Comparison of ENCODE assay signal across 26 mouse cellular contexts in genomic region chr19:27243527-27243926, GRCm38 (mm10). TPM values are rescaled to one million over a fixed set of nuclear protein-coding genes. Genes with fewer than 3 reads are reported as not detected.
DNase-seq lines count a peak whose midpoint lies in the region; ATAC-seq lines count a peak whose summit lies in the region.
"Had no signal": no experiment of that assay in that cellular context is flagged by ENCODE, and none has a peak within 500 bp of the region (broad histone marks: within the 10 kb centered on the region; RNA-seq: fewer than 3 reads in every experiment).

No protein-coding gene starts in this region.

- H3K4me3 ChIP-seq in heart, embryonic 15.5 days: no peak overlapping the region
- no peak overlapping the region for H3K4me3 ChIP-seq in heart, embryonic 10.5 days
- H3K4me3 ChIP-seq: embryonic facial prominence, embryonic 12.5 days; embryonic facial prominence, embryonic 15.5 days; gastrocnemius, adult 2 months; hindbrain, embryonic 12.5 days; hindbrain, embryonic 15.5 days had no signal

- DNase-seq in cerebellum, postnatal 10 days: peak; percentile 16 to 22
- no peak for DNase-seq in cerebellum, postnatal 14 days
- DNase-seq in heart, adult 9 months (ENCODE audit: low spot score in 2 of 2): no peak
- peak; percentile 33 for DNase-seq in heart, postnatal 4 days
- DNase-seq in heart, embryonic 10.5 days (ENCODE audit: low spot score): no peak
- DNase-seq: adrenal gland, postnatal 10 days; B cell, adult 2 months; cerebellum, adult 11-12 months; cerebellum, adult 8-10 months; cerebellum, postnatal 25 days; forebrain, postnatal 0 days; gastrocnemius, adult 2 months; gastrocnemius, postnatal 14 days; heart, adult 11 months; kidney, adult 2 months had no signal

- peak overlapping the region; percentile 67 for H3K27ac ChIP-seq in heart, embryonic 15.5 days
- H3K27ac ChIP-seq in heart, embryonic 10.5 days: no peak overlapping the region
- H3K27ac ChIP-seq: embryonic facial prominence, embryonic 12.5 days; embryonic facial prominence, embryonic 15.5 days; gastrocnemius, adult 2 months; hindbrain, embryonic 12.5 days; hindbrain, embryonic 15.5 days had no signal

- no peaks in the 10 kb centered on the region for H3K9me3 ChIP-seq in heart, embryonic 15.5 days (replicated peaks)
- H3K9me3 ChIP-seq in heart, embryonic 10.5 days: no peaks in the 10 kb centered on the region
- H3K9me3 ChIP-seq: embryonic facial prominence, embryonic 12.5 days; embryonic facial prominence, embryonic 15.5 days; G1E; hindbrain, embryonic 12.5 days; hindbrain, embryonic 15.5 days had no signal

- H3K4me1 ChIP-seq in heart, embryonic 15.5 days (replicated peaks): peaks cover 12% of the 10 kb centered on the region
- H3K4me1 ChIP-seq in heart, embryonic 10.5 days: no peaks in the 10 kb centered on the region
- H3K4me1 ChIP-seq: embryonic facial prominence, embryonic 12.5 days; embryonic facial prominence, embryonic 15.5 days; hindbrain, embryonic 12.5 days; hindbrain, embryonic 15.5 days had no signal

- H3K9ac ChIP-seq in heart, embryonic 15.5 days: no peak overlapping the region
- H3K9ac ChIP-seq: embryonic facial prominence, embryonic 12.5 days; embryonic facial prominence, embryonic 15.5 days; forebrain, postnatal 0 days; hindbrain, embryonic 12.5 days; hindbrain, embryonic 15.5 days had no signal

- H3K27me3 ChIP-seq in heart, embryonic 15.5 days: no peaks in the 10 kb centered on the region
- H3K27me3 ChIP-seq in heart, embryonic 10.5 days (ENCODE audit: insufficient read depth, poor library complexity, severe bottlenecking): no peaks in the 10 kb centered on the region
- H3K27me3 ChIP-seq: CH12.LX; embryonic facial prominence, embryonic 12.5 days; embryonic facial prominence, embryonic 15.5 days; hindbrain, embryonic 12.5 days; hindbrain, embryonic 15.5 days; Patski had no signal

- peak; percentile 66 for ATAC-seq in heart, embryonic 15.5 days (replicated peaks; ENCODE audit: insufficient number of reproducible peaks, insufficient read depth, low FRiP score, low read depth)
- ATAC-seq: forebrain, embryonic 14.5 days; forebrain, postnatal 0 days; intestine, postnatal 0 days; Patski had no signal

- H3K36me3 ChIP-seq in heart, embryonic 15.5 days: peaks cover 73% of the 10 kb centered on the region
- peaks cover 63% of the 10 kb centered on the region for H3K36me3 ChIP-seq in heart, embryonic 10.5 days
- H3K36me3 ChIP-seq: G1E had no signal

- H3K4me2 ChIP-seq in heart, embryonic 15.5 days: no peak overlapping the region
- H3K4me2 ChIP-seq: embryonic facial prominence, embryonic 12.5 days; embryonic facial prominence, embryonic 15.5 days; heart, embryonic 11.5 days; hindbrain, embryonic 12.5 days; hindbrain, embryonic 15.5 days had no signal

- WGBS in heart, embryonic 15.5 days: 38% methylated on average over 4 of the region's 4 CpGs
- WGBS in heart, embryonic 10.5 days: 74% methylated on average over 4 of the region's 4 CpGs

RNA-seq across cellular contexts. Expression of gene Vldlr, which starts 27.2 kb away (rescaled TPM):
- 27.0 and 29.7 TPM in 2 replicates for polyA plus RNA-seq in heart, embryonic 15.5 days (2015; fragmentation: Nextera tagmentation; extraction: Ambion mirVana)
- 100 to 1,000 TPM; 117 to 122 TPM for total RNA-seq in heart, postnatal 4 days (2021)
- 8.9 and 11.6 TPM in 2 replicates for polyA plus RNA-seq in heart, embryonic 10.5 days (2016; fragmentation: Nextera tagmentation; extraction: Ambion mirVana)
- total RNA-seq: CH12.LX had no signal
- polyA plus RNA-seq: G1E had no signal

Comparison
In these comparisons a context has a peak if more than half of its experiments do, and no peak if none do; other contexts are left out.
1. DNase-seq: peak in cerebellum, postnatal 10 days (2 of 2) and heart, postnatal 4 days (single experiment); none in cerebellum, postnatal 14 days (0 of 2), heart, adult 9 months (0 of 2) and heart, embryonic 10.5 days (single experiment).